8 mouse cellular contexts compared by ENCODE assay signal in the genomic region with DNA sequence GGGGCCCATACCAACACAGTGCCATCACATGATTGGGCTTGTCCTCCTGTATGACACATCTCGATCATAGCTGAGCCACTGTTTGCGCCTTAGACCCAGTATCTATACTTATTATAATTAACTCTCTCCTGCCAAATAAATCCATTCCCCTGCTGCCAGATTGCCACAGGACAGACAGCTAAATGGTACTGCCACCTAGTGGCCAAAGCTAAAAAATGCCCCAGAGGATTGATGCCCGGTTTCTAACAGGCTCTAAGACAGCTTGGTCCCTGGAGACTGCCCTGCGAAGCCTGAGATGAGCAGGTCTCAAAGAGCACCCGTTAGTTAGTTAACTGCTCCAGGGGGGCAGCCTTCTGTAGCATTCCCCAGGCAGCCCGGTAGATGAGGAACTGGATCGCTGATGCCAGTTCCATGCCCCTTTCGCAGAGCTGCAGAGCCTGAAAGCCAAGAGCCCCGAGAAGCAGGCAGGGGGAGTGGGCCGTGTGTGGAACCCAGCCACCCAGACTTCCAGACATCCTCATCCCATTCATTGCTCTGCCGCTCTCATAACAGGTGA.
DNase-seq lines count a peak whose midpoint lies in the region; ATAC-seq lines count a peak whose summit lies in the region.

No protein-coding gene starts in this region.

- no peak for DNase-seq in frontal cortex, postnatal 25 days (ENCODE audit: low spot score in 2 of 2)
- DNase-seq in urinary bladder, postnatal 14 days (ENCODE audit: low spot score), result peak; percentile 53
- DNase-seq in urinary bladder, postnatal 10 days (ENCODE audit: low spot score), result no peak
- DNase-seq in embryo, embryonic 11 days, result peak; percentile 81
- DNase-seq in kidney, postnatal 10 days, result peak; percentile 68
- peak; percentile 71 for DNase-seq in lung, postnatal 25 days (ENCODE audit: low spot score)
- DNase-seq in testis, postnatal 14 days (ENCODE audit: low spot score), result peak; percentile 55

- peak; percentile 58; the same call in 1 of the 2 replicates for ATAC-seq in frontal cortex, adult (ENCODE audit: low TSS enrichment)

Comparison
In these comparisons a context has a peak if more than half of its experiments do, and no peak if none do; other contexts are left out.
1. DNase-seq: peak in urinary bladder, postnatal 14 days (single experiment), embryo, embryonic 11 days (single experiment), kidney, postnatal 10 days (single experiment), lung, postnatal 25 days (single experiment) and testis, postnatal 14 days (single experiment); none in frontal cortex, postnatal 25 days (0 of 2) and urinary bladder, postnatal 10 days (single experiment).